Mouse (Mus musculus) liver, embryonic 11.5 days (tissue): ENCODE data around the gene Fyn. TPM values are rescaled to one million over a fixed set of nuclear protein-coding genes. Genes with fewer than 3 reads are reported as not detected.
A peak's percentile ranks its signal among the peaks of the same experiment; 100 is the strongest.

Experiments
- ATAC-seq: fragments of 200-750 bp; cut with Nextera tagmentation; replicated peaks from 2 replicates; pipeline ENCODE4 v1.8.0; 2017; ENCODE audit warnings: moderate number of reproducible peaks, mild to moderate bottlenecking, moderate TSS enrichment, moderate library complexity; ENCODE audit not compliant: low FRiP score
- DNase-seq: peaks from one replicate; pipeline ENCODE4 v3.0.0-alpha.2; 2017; ENCODE audit warnings: low spot score
- H3K27ac ChIP-seq: fragments of 300-500 bp; sonication (generic); 2 replicates; pipeline ENCODE4 v1.5.1; 2014; ENCODE audit warnings: mild to moderate bottlenecking, low read depth, low read length, control low read depth
- H3K27me3 ChIP-seq: fragments of 300-500 bp; sonication (generic); replicated peaks from 2 replicates; pipeline ENCODE4 v1.6.1; 2014; ENCODE audit warnings: low read length, mixed read lengths; ENCODE audit not compliant: control insufficient read depth, insufficient read depth
- H3K36me3 ChIP-seq: fragments of 300-500 bp; sonication (generic); 2 replicates; pipeline ENCODE4 v1.6.1; 2014; ENCODE audit warnings: mild to moderate bottlenecking, low read length, moderate library complexity, mixed read lengths; ENCODE audit not compliant: control insufficient read depth, insufficient read depth
- H3K4me1 ChIP-seq: fragments of 300-500 bp; sonication (generic); replicated peaks from 2 replicates; pipeline ENCODE4 v1.6.1; 2014; ENCODE audit warnings: low read length, mixed read lengths; ENCODE audit not compliant: control insufficient read depth, insufficient read depth
- H3K4me2 ChIP-seq: fragments of 300-500 bp; sonication (generic); 2 replicates; pipeline ENCODE4 v1.6.1; 2014; ENCODE audit warnings: mild to moderate bottlenecking, control low read depth, moderate library complexity
- H3K4me3 ChIP-seq: fragments of 300-500 bp; sonication (generic); 2 replicates; pipeline ENCODE4 v1.5.1; 2014; ENCODE audit warnings: low read depth, low read length, control low read depth
- H3K9ac ChIP-seq: fragments of 300-500 bp; sonication (generic); 2 replicates; pipeline ENCODE4 v1.6.1; 2014; ENCODE audit warnings: low read depth, low read length, control low read depth
- H3K9me3 ChIP-seq: fragments of 300-500 bp; sonication (generic); 2 replicates; pipeline ENCODE4 v1.6.1; 2016; ENCODE audit warnings: low read length, inconsistent platforms, mixed read lengths; ENCODE audit not compliant: control insufficient read depth
- WGBS: fragments of 180-500 bp; shearing (Covaris S2); extraction: QIAGEN DNeasy Blood & Tissue Kit; methylation state at CpG from one replicate; pipeline ENCODE4 v1.1.7; 2014; 5-methylcytosine and 5-hydroxymethylcytosine counted together
- polyA plus RNA-seq: library from polyadenylated mRNA; unstranded; fragments of >200 nt; fragmentation: Nextera tagmentation; extraction: Ambion mirVana; gene quantifications from 2 replicates; pipeline ENCODE4 v1.2.1, GENCODE M21; 2014

Fyn gene
- polyA plus RNA-seq, 1 experiment from 2014 or later: 19.3 TPM

DNA sequence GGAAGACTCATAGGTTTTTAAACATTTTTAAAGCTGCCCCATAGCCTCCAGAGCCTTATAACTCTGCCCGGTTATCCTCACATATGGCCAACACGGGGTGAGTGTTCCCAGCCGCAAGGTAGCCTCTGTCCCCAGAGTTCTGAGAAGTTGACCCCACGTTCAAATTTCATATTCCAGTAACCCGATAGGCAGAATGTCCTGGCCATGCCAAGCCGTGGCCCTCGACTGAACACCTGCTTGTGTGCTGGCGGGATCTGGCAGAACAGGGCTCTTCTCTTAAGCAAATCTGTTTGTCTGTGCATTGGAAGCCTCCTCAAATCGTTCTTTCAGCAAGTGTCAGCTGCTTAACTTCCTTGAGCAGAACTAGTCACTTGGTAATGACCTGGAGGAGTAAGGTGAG lies 188.7 kb downstream of the Fyn start:
- ATAC-seq (no peak), DNase-seq (no peak)
- H3K9ac ChIP-seq: no peak overlapping the region
- H3K9me3 ChIP-seq: no peaks in the 10 kb centered on the region
- H3K4me2 ChIP-seq: no peak overlapping the region
- WGBS: 82% methylated on average over 9 of the region's 9 CpGs
- H3K4me1 ChIP-seq: peaks cover 36% of the 10 kb centered on the region
- H3K36me3 ChIP-seq: no peaks in the 10 kb centered on the region
- H3K27me3 ChIP-seq: no peaks in the 10 kb centered on the region
- no peak overlapping the region for H3K27ac ChIP-seq
- H3K4me3 ChIP-seq: no peak overlapping the region

DNA sequence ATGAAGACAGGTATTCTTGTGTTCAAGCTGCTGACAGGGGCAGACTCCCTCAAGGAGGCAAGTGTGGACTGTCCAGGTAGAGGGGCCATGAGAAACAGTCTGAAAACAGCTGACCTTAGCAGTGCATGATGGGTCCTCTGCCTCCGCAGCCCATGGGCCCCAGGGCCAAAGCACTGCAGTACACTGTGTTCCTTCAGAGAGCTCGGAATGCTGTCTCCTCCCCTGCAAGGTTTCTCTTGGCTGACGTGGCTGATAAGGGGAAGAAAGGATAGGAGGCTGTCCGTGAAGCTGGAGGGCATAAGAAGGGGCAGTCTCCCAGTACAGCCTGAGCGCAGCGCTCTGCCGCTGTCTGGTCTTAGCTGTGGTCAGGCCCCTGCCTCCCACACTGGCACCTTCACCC lies 189.2 kb downstream of the Fyn start:
- no peak overlapping the region for H3K4me3 ChIP-seq
- no peaks in the 10 kb centered on the region for H3K9me3 ChIP-seq
- peak overlapping the region; percentile 43; the same call in 1 of the 2 replicates for H3K27ac ChIP-seq
- no peaks in the 10 kb centered on the region for H3K36me3 ChIP-seq
- no peak overlapping the region for H3K9ac ChIP-seq
- no peak overlapping the region for H3K4me2 ChIP-seq
- peaks cover 36% of the 10 kb centered on the region for H3K4me1 ChIP-seq
- no peaks in the 10 kb centered on the region for H3K27me3 ChIP-seq
- 42% methylated on average over 7 of the region's 7 CpGs for WGBS
- DNase-seq (no peak), ATAC-seq (peak; percentile 19)

- Histone ChIP-seq H3K27ac (no peak overlapping the region; the same call in 1 of the 2 replicates), H3K9me3 (no peaks in the 10 kb centered on the region), H3K4me3 (no peak overlapping the region), H3K9ac (no peak overlapping the region), H3K36me3 (no peaks in the 10 kb centered on the region), H3K4me2 (no peak overlapping the region), H3K4me1 (peaks cover 36% of the 10 kb centered on the region), H3K27me3 (no peaks in the 10 kb centered on the region)
- 51% methylated on average over 5 of the region's 5 CpGs for WGBS
- DNase-seq (no peak), ATAC-seq (no peak; the same call in 1 of the 2 replicates)
Observed at GRCm38 (mm10) chr10:39558492-39559005, 189.9 kb downstream of the Fyn start.

DNA sequence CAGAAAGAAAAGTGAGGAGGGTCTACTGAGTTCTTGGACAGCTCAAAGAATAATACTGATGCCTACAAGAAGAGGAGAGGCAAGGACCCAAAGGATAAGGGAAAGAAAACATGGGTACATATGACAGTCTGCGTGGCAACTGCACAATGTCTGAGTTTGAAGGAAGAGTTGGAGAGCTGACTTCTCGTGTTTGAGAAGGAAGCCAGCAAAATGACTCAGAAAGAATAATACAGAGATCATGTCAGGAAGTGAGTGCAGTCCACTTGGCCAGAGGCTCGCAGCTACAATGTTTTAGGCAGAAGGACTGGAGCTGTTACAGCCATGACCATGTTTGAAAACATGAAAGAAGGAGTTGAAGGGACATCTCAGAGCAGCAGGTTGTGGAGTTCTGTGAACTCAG lies 190.7 kb downstream of the Fyn start:
- Histone ChIP-seq H3K9ac (no peak overlapping the region), H3K27ac (no peak overlapping the region), H3K4me3 (no peak overlapping the region), H3K4me1 (peaks cover 36% of the 10 kb centered on the region), H3K9me3 (no peaks in the 10 kb centered on the region), H3K4me2 (no peak overlapping the region), H3K36me3 (no peaks in the 10 kb centered on the region), H3K27me3 (no peaks in the 10 kb centered on the region)
- DNase-seq: no peak
- 71% methylated on average over 3 of the region's 3 CpGs for WGBS
- no peak for ATAC-seq

GRCm38 (mm10) chr10:39562383-39562782 lies 193.7 kb downstream of the Fyn start:
- Histone ChIP-seq H3K9me3 (no peaks in the 10 kb centered on the region), H3K9ac (no peak overlapping the region), H3K27me3 (no peaks in the 10 kb centered on the region), H3K4me1 (peaks cover 20% of the 10 kb centered on the region), H3K27ac (no peak overlapping the region), H3K4me2 (no peak overlapping the region), H3K36me3 (no peaks in the 10 kb centered on the region), H3K4me3 (no peak overlapping the region)
- WGBS: 83% methylated on average over 2 of the region's 2 CpGs
- ATAC-seq (no peak), DNase-seq (no peak)

- 65% methylated on average over 24 of the region's 24 CpGs for WGBS
- Histone ChIP-seq H3K9me3 (no peaks in the 10 kb centered on the region), H3K9ac (no peak overlapping the region), H3K27me3 (no peaks in the 10 kb centered on the region), H3K4me2 (no peak overlapping the region), H3K27ac (peak overlapping the region; percentile 25; the same call in 1 of the 2 replicates), H3K36me3 (no peaks in the 10 kb centered on the region), H3K4me3 (no peak overlapping the region), H3K4me1 (peaks cover 7% of the 10 kb centered on the region; the same call in 1 of the 2 replicates)
- ATAC-seq: no peak
- DNase-seq: no peak
Observed at GRCm38 (mm10) chr10:39563552-39564223, 195.0 kb downstream of the Fyn start.

DNA sequence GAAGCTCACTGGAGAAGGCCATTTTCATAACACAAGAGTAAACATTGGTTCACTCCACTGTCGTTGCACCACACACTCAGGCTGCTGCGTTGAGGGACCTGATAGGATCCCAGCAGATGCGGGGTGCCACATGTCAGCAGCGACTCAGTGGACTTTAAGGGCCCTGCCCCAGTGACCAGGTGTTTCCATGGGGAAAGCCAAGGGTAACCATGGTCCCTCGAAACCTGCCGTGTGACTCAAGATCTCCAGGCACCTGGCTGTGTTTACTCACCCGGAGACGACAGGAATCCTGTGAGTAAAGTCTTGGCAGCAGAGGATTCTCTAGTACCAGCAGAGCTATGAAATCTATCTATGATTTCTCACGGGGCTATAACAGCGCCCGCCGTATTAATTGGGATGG lies 198.2 kb downstream of the Fyn start:
- WGBS: 83% methylated on average over 12 of the region's 12 CpGs
- H3K4me2 ChIP-seq: no peak overlapping the region
- no peaks in the 10 kb centered on the region for H3K9me3 ChIP-seq
- H3K4me3 ChIP-seq: no peak overlapping the region
- DNase-seq: no peak
- H3K4me1 ChIP-seq: 0 out of 2 replicates have a peak, but pooled peaks cover 4% of the 10 kb centered on the region
- H3K27ac ChIP-seq: no peak overlapping the region
- no peaks in the 10 kb centered on the region for H3K36me3 ChIP-seq
- no peaks in the 10 kb centered on the region for H3K27me3 ChIP-seq
- ATAC-seq: no peak
- no peak overlapping the region for H3K9ac ChIP-seq

DNA sequence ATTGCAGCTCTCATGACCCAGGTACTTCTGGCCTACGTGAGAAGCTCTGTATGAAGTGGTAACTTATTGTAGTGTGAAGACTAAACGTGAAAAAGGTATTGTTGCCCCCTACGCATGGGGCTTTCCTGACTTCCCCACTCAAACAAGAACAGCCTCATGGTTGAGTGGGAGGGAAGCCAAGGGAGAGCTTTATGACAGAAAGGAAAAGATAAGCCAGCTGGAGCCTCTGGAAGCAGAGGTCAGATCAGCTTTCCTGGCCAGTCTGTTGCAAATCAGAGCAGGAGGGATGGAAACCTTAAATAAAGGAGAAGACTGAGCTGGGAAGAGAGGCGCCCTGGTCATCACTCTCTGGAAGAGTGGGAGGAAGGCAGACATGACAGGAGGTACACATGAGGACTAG lies 200.3 kb downstream of the Fyn start:
- WGBS: 70% methylated on average over 4 of the region's 4 CpGs
- H3K9ac ChIP-seq: no peak overlapping the region
- no peaks in the 10 kb centered on the region for H3K36me3 ChIP-seq
- no peaks in the 10 kb centered on the region for H3K27me3 ChIP-seq
- no peak overlapping the region for H3K27ac ChIP-seq
- peaks cover 6% of the 10 kb centered on the region; the same call in 1 of the 2 replicates for H3K4me1 ChIP-seq
- H3K4me2 ChIP-seq: no peak overlapping the region
- DNase-seq: no peak
- no peak overlapping the region for H3K4me3 ChIP-seq
- H3K9me3 ChIP-seq: no peaks in the 10 kb centered on the region
- ATAC-seq: no peak

GRCm38 (mm10) chr10:39571011-39571410 lies 202.4 kb downstream of the Fyn start:
- no peaks in the 10 kb centered on the region for H3K36me3 ChIP-seq
- no peak overlapping the region for H3K4me3 ChIP-seq
- no peaks in the 10 kb centered on the region for H3K9me3 ChIP-seq
- peaks cover 6% of the 10 kb centered on the region; the same call in 1 of the 2 replicates for H3K4me1 ChIP-seq
- no peak overlapping the region for H3K4me2 ChIP-seq
- no peak overlapping the region for H3K9ac ChIP-seq
- H3K27me3 ChIP-seq: no peaks in the 10 kb centered on the region
- ATAC-seq (no peak), DNase-seq (no peak)
- H3K27ac ChIP-seq: 0 out of 2 replicates have a peak overlapping the region, but pooled peaks have one; percentile 20
- 49% methylated on average over 7 of the region's 7 CpGs for WGBS
